Mouse (Mus musculus) forebrain, embryonic 12.5 days (tissue): ENCODE data around the gene Serpina1c. TPM values are rescaled to one million over a fixed set of nuclear protein-coding genes. Genes with fewer than 3 reads are reported as not detected.

Source experiments
- polyA plus RNA-seq: library from polyadenylated mRNA; unstranded; fragments of >200 nt; fragmentation: Nextera tagmentation; extraction: Ambion mirVana; gene quantifications from 2 replicates; pipeline ENCODE4 v1.2.1, GENCODE M21; 2016

Serpina1c gene
- polyA plus RNA-seq, 1 experiment from 2014 or later, result not detected

Other genes starting within 250 kb of the Serpina1c start
- gene Serpina6, start 247.7 kb downstream of the Serpina1c start, polyA plus RNA-seq, result not detected in 2 replicates
- gene Serpina16, start 228.7 kb downstream of the Serpina1c start, polyA plus RNA-seq, result not detected in 2 replicates
- not detected in 2 replicates for gene Serpina1f, start 209.4 kb downstream of the Serpina1c start, polyA plus RNA-seq
- gene Serpina1d, start 131.3 kb downstream of the Serpina1c start, polyA plus RNA-seq, result not detected in 2 replicates
- not detected in 2 replicates for gene Serpina1b, start 74.5 kb downstream of the Serpina1c start, polyA plus RNA-seq
- gene Serpina1a, start 41.3 kb downstream of the Serpina1c start, polyA plus RNA-seq, result not detected in 2 replicates
- not detected in 2 replicates for gene Serpina1e, start 54.1 kb upstream of the Serpina1c start, polyA plus RNA-seq
- not detected in 2 replicates for gene Serpina11, start 85.1 kb upstream of the Serpina1c start, polyA plus RNA-seq
- gene Serpina9, start 108.9 kb upstream of the Serpina1c start, polyA plus RNA-seq, result not detected in 2 replicates
- gene Serpina12, start 139.6 kb upstream of the Serpina1c start, polyA plus RNA-seq, result not detected in 2 replicates
- gene Serpina5, start 196.2 kb upstream of the Serpina1c start, polyA plus RNA-seq, result not detected in 2 replicates
- not detected in 2 replicates for gene Serpina3a, start 207.8 kb upstream of the Serpina1c start, polyA plus RNA-seq
- gene Serpina3b, start 223.1 kb upstream of the Serpina1c start, polyA plus RNA-seq, result not detected in 2 replicates
- not detected in 2 replicates for gene Serpina3c, start 249.0 kb upstream of the Serpina1c start, polyA plus RNA-seq